Mouse (Mus musculus) CH12.LX (cell line): ENCODE measurements around the gene Picalm. TPM values are rescaled to one million over a fixed set of nuclear protein-coding genes. Genes with fewer than 3 reads are reported as not detected.

ENCODE experiments used
- DNase-seq: peaks from one replicate; pipeline ENCODE4 v3.0.0-alpha.2; 2013; ENCODE audit errors: extremely low read depth
- H3K27ac ChIP-seq: 2 replicates; pipeline ENCODE4 v1.5.1; 2012; ENCODE audit warnings: low read depth, mild to moderate bottlenecking, control low read depth, moderate library complexity; ENCODE audit not compliant: insufficient read depth
- H3K27me3 ChIP-seq: replicated peaks from 2 replicates; pipeline ENCODE3; 2012; ENCODE audit warnings: inconsistent platforms
- H3K36me3 ChIP-seq, 2 experiments: replicated peaks in 1 of 2; 2 replicates each; pipeline versions ENCODE3 to v1.6.1; 2012; ENCODE audit warnings: inconsistent platforms in 1 of 2, low read length in 1 of 2, mild to moderate bottlenecking in 1 of 2, mixed read lengths in 1 of 2, moderate library complexity in 1 of 2; ENCODE audit not compliant: control insufficient read depth in 1 of 2, insufficient read depth in 1 of 2
- H3K4me1 ChIP-seq, 2 experiments: 2 replicates each; pipeline ENCODE4 v1.6.1; 2012; ENCODE audit warnings: inconsistent platforms in 1 of 2, moderate library complexity in 1 of 2; ENCODE audit not compliant: insufficient read depth in 2 of 2, control insufficient read depth in 1 of 2
- H3K4me2 ChIP-seq: 2 replicates; pipeline ENCODE4 v1.6.1; 2012; ENCODE audit warnings: low read depth, mild to moderate bottlenecking, control low read depth; ENCODE audit not compliant: poor library complexity, insufficient read depth, severe bottlenecking
- H3K4me3 ChIP-seq, 3 experiments: fragments of 150-350 bp in 1 of 3; sonication (generic) in 1 of 3; replicated peaks in 1 of 3; 2 replicates each; pipeline versions ENCODE3 to v1.5.1; 2011 to 2012; ENCODE audit warnings: low read depth in 2 of 3, low read length in 2 of 3, mild to moderate bottlenecking in 2 of 3, moderate library complexity in 2 of 3, control low read depth in 1 of 3, improper control_type of control experiment in 1 of 3, inconsistent platforms in 1 of 3, mixed read lengths in 1 of 3; ENCODE audit not compliant: poor library complexity in 1 of 3
- H3K79me2 ChIP-seq: replicated peaks from 2 replicates; pipeline ENCODE4 v1.6.1; 2012; ENCODE audit warnings: mild to moderate bottlenecking, moderate library complexity; ENCODE audit not compliant: control insufficient read depth, poor library complexity, insufficient read depth, severe bottlenecking; ENCODE audit errors: extremely low read depth
- H3K9ac ChIP-seq: 2 replicates; pipeline ENCODE4 v1.6.1; 2012; ENCODE audit warnings: low read depth, mild to moderate bottlenecking, control low read depth, moderate library complexity; ENCODE audit not compliant: insufficient read depth
- H3K9me3 ChIP-seq: replicated peaks from 2 replicates; pipeline ENCODE3; 2012; ENCODE audit warnings: low read length, inconsistent platforms, mixed read lengths
- E2F4 ChIP-seq: IDR thresholded peaks from 2 replicates; pipeline ENCODE4 v1.6.1; 2011; ENCODE audit warnings: low read depth, low read length, improper control_type of control experiment; ENCODE audit not compliant: insufficient replicate concordance
- EP300 ChIP-seq: IDR thresholded peaks from 2 replicates; pipeline ENCODE4 v1.6.1; 2011; ENCODE audit warnings: low read length, improper control_type of control experiment
- JUN ChIP-seq: IDR thresholded peaks from 2 replicates; pipeline ENCODE4 v1.6.1; 2011; ENCODE audit warnings: low read depth, mild to moderate bottlenecking, low read length, improper control_type of control experiment, moderate library complexity; ENCODE audit not compliant: insufficient read depth
- KAT2A ChIP-seq: IDR thresholded peaks from 2 replicates; pipeline ENCODE4 v1.6.1; 2012; ENCODE audit warnings: low read length, improper control_type of control experiment, inconsistent platforms; ENCODE audit not compliant: insufficient replicate concordance
- MAFK ChIP-seq: IDR thresholded peaks from 2 replicates; pipeline ENCODE4 v1.6.1; 2011; ENCODE audit warnings: low read length, improper control_type of control experiment; ENCODE audit not compliant: insufficient replicate concordance
- MXI1 ChIP-seq: IDR thresholded peaks from 2 replicates; pipeline ENCODE4 v1.6.1; 2011; ENCODE audit warnings: mild to moderate bottlenecking, low read depth, low read length, improper control_type of control experiment
- MYC ChIP-seq: IDR thresholded peaks from 2 replicates; pipeline ENCODE4 v1.6.1; 2011; ENCODE audit warnings: low read depth, mild to moderate bottlenecking, improper control_type of control experiment, low read length
- NRF1 ChIP-seq: IDR thresholded peaks from 2 replicates; pipeline ENCODE4 v1.6.1; 2014; ENCODE audit warnings: low read depth, mild to moderate bottlenecking, inconsistent platforms, low read length, improper control_type of control experiment, moderate library complexity
- POLR2AphosphoS2 ChIP-seq: IDR thresholded peaks from 2 replicates; pipeline ENCODE4 v1.6.1; 2011; ENCODE audit warnings: low read depth, low read length, improper control_type of control experiment
- RCOR1 ChIP-seq: conservative IDR thresholded peaks from 2 replicates; pipeline ENCODE4 v1.6.1; 2012; ENCODE audit warnings: low read depth, mild to moderate bottlenecking, inconsistent platforms, low read length, improper control_type of control experiment
- SMC3 ChIP-seq: IDR thresholded peaks from 2 replicates; pipeline ENCODE4 v1.6.1; 2011; ENCODE audit warnings: low read depth, low read length, improper control_type of control experiment
- TBP ChIP-seq: conservative IDR thresholded peaks from 2 replicates; pipeline ENCODE4 v1.6.1; 2011; ENCODE audit warnings: low read depth, low read length, improper control_type of control experiment
- UBTF ChIP-seq: IDR thresholded peaks from 2 replicates; pipeline ENCODE4 v1.6.1; 2012; ENCODE audit warnings: low read depth, mild to moderate bottlenecking, inconsistent platforms, low read length, improper control_type of control experiment, moderate library complexity
- USF1 ChIP-seq: IDR thresholded peaks from 2 replicates; pipeline ENCODE4 v1.6.1; 2014; ENCODE audit warnings: low read depth, mild to moderate bottlenecking, inconsistent platforms, low read length, improper control_type of control experiment
- USF2 ChIP-seq: conservative IDR thresholded peaks from 2 replicates; pipeline ENCODE4 v1.6.1; 2011; ENCODE audit warnings: low read depth, low read length, improper control_type of control experiment
- ZC3H11A ChIP-seq: IDR thresholded peaks from 2 replicates; pipeline ENCODE4 v1.6.1; 2012; ENCODE audit warnings: low read depth, mild to moderate bottlenecking, inconsistent platforms, low read length, improper control_type of control experiment
- ZNF384 ChIP-seq: IDR thresholded peaks from 2 replicates; pipeline ENCODE4 v1.6.1; 2012; ENCODE audit warnings: low read depth, low read length, improper control_type of control experiment, inconsistent platforms
- dilution Hi-C: fragments of 300-500 bp; cut with MboI; formaldehyde crosslinking; loops from 2 replicates; pipeline ENCODE4 v1.14.3; 2020; ENCODE audit warnings: low sequenced_read_pairs; ENCODE audit not compliant: extremely low pct_unique_long_range_greater_than_20kb, extremely low pct_ligation_motif_present
- in situ Hi-C: fragments of 300-500 bp; cut with MboI; formaldehyde crosslinking; loops from 3 replicates; pipeline ENCODE4 v1.14.3; 2019; ENCODE audit warnings: low sequenced_read_pairs, low pct_ligation_motif_present, low pct_unique_long_range_greater_than_20kb, mixed read lengths
- polyA plus RNA-seq: library from polyadenylated mRNA; unstranded; fragments of >175 nt; gene quantifications from 2 replicates; pipeline ENCODE4 v1.2.1, GENCODE M21; 2012; ENCODE audit warnings: low read depth; ENCODE audit not compliant: insufficient read length
- total RNA-seq, 2 experiments: library from RNA; depleted of rRNA; stranded (reverse); fragments of 300-350 nt in 1 of 2; fragments of >200 nt in 1 of 2; gene quantifications; 2 replicates each; pipeline ENCODE4 v1.2.3; 2012 to 2014

The Picalm gene
- total and polyA plus RNA-seq, 3 experiments: 27.6 to 94.3 (median 53.4) TPM

GRCm38 (mm10) chr7:90140290-90140689 is 10.3 kb downstream of the Picalm start (continued):
- TF ChIP-seq NRF1: no peak
- TF ChIP-seq, all 38 proteins: peak for 0

DNA sequence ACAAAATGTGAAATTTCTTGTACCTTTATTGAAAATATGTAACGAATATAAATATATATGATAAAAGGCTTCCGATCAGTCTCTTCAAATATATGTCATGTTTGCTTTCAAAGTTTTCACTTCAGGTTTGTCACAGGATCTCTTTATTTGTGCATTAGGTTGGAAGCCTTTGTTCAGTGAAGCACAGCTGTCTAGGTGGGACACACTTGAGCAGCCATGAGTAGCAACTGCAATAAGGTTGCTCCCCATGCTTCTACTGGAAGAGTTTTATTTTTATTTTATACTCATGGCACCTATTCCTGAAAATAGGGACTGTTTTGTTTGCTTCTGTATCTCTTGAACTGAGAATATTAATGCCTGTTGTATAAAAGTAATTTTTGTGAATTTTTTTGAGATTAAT is 14.3 kb downstream of the Picalm start:
- no peaks in the 10 kb centered on the region for H3K9me3 ChIP-seq
- no peak for TF ChIP-seq JUN
- TF ChIP-seq POLR2AphosphoS2: no peak
- TF ChIP-seq MXI1: no peak
- no peak for TF ChIP-seq KAT2A
- peak; percentile 45; the same call in 1 of the 2 replicates for TF ChIP-seq EP300
- TF ChIP-seq UBTF: no peak
- TF ChIP-seq ZNF384: 0 out of 2 replicates have a peak, but pooled peaks have one; percentile 34
- TF ChIP-seq, all 38 proteins: peak for 2
- H3K27ac ChIP-seq: no peak overlapping the region
- peaks cover 8 to 84% of the 10 kb centered on the region in 2 experiments for H3K4me1 ChIP-seq
- H3K4me2 ChIP-seq: 0 out of 2 replicates have a peak overlapping the region, but pooled peaks have one; percentile 21
- dilution Hi-C loops: no loop called here
- no peaks in the 10 kb centered on the region for H3K27me3 ChIP-seq
- peaks cover 0 to 3% of the 10 kb centered on the region in 2 experiments for H3K36me3 ChIP-seq
- DNase-seq: no peak
- H3K79me2 ChIP-seq: peaks cover 63% of the 10 kb centered on the region
- no peak overlapping the region for H3K9ac ChIP-seq
- in situ Hi-C loops: no loop called here
- H3K4me3 ChIP-seq: no peak overlapping the region

GRCm38 (mm10) chr7:90144971-90145370 is 15.0 kb downstream of the Picalm start:
- DNase-seq: no peak
- Histone ChIP-seq H3K27me3 (no peaks in the 10 kb centered on the region), H3K9ac (no peak overlapping the region), H3K36me3 (peaks cover 0 to 3% of the 10 kb centered on the region in 2 experiments), H3K4me3 (no peak overlapping the region), H3K4me1 (peaks cover 8 to 82% of the 10 kb centered on the region in 2 experiments), H3K4me2 (peak overlapping the region; percentile 50; the same call in 1 of the 2 replicates), H3K79me2 (peaks cover 62% of the 10 kb centered on the region), H3K9me3 (no peaks in the 10 kb centered on the region), H3K27ac (no peak overlapping the region)
- TF ChIP-seq USF2 (no peak), ZC3H11A (no peak)
- dilution Hi-C loops: no loop called here
- in situ Hi-C loops: no loop called here

GRCm38 (mm10) chr7:90145376-90145775 is 15.4 kb downstream of the Picalm start:
- H3K27ac ChIP-seq: no peak overlapping the region
- H3K4me1 ChIP-seq: peaks cover 8 to 79% of the 10 kb centered on the region in 2 experiments
- H3K79me2 ChIP-seq: peaks cover 60% of the 10 kb centered on the region
- H3K27me3 ChIP-seq: no peaks in the 10 kb centered on the region
- H3K9ac ChIP-seq: no peak overlapping the region; the same call in 1 of the 2 replicates
- no peak overlapping the region; the same call in 1 of the 2 replicates for H3K4me2 ChIP-seq
- dilution Hi-C loops (no loop called here), in situ Hi-C loops (no loop called here)
- peak overlapping the region in 1 of 3 experiments; percentile 2 for H3K4me3 ChIP-seq
- no peak for DNase-seq
- no peak for TF ChIP-seq EP300
- TF ChIP-seq SMC3: no peak
- TF ChIP-seq TBP: no peak
- no peak for TF ChIP-seq MAFK
- TF ChIP-seq NRF1: no peak
- no peak for TF ChIP-seq RCOR1
- TF ChIP-seq USF2: no peak
- TF ChIP-seq ZNF384: no peak
- TF ChIP-seq MYC: no peak
- TF ChIP-seq USF1: no peak
- TF ChIP-seq JUN: no peak
- no peak for TF ChIP-seq E2F4
- H3K9me3 ChIP-seq: no peaks in the 10 kb centered on the region
- peaks cover 0 to 3% of the 10 kb centered on the region in 2 experiments for H3K36me3 ChIP-seq
